Mouse (Mus musculus): ENCODE measurements around the gene Pidd1. TPM values are rescaled to one million over a fixed set of nuclear protein-coding genes. Genes with fewer than 3 reads are reported as not detected.

Gene Pidd1
- total and polyA plus RNA-seq, 3 experiments = 0.37 to 2.0 (median 0.70) TPM

DNA sequence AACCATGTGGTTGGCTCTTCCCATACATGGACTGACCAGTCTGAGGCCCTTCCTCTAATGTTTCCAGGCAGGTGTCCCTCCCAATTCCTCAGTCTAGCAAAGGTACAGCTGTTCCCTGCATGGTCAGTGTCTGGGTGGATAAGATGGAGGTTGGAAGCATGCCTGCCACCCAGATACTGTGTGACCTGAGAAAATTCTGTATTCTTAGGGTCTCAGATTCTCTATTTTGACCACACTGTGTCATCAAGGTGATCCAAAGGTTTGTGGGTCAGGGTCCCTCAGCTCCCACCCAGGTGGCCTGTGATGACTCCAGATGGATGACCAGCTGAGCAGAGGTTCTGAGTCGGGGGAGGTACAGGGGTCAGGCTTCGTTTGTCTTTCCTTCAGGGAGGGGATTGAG is 41.4 kb upstream of the Pidd1 start:
- Histone ChIP-seq H3K79me2 (replicated peaks; ENCODE audit: control insufficient read depth, insufficient read depth, low read length) (0 out of 2 replicates have a peak, but pooled peaks cover 2% of the 10 kb centered on the region), H3K27me3 (ENCODE audit: control insufficient read depth, insufficient read depth, low read length) (no peaks in the 10 kb centered on the region), H3K9ac (ENCODE audit: low read depth, low read length) (no peak overlapping the region), H3K36me3 (ENCODE audit: control insufficient read depth, insufficient read depth, low read length) (no peaks in the 10 kb centered on the region), H3K27ac (no peak overlapping the region), H3K4me3 (no peak overlapping the region), H3K4me1 (ENCODE audit: control insufficient read depth, insufficient read depth, low read length) (peaks cover 19% of the 10 kb centered on the region)
- DNase-seq = no peak
- TF ChIP-seq POLR2A (IDR thresholded peaks at IDR 0.05; ENCODE audit: insufficient read depth, low read depth, low read length) (no peak), CTCF (IDR thresholded peaks at IDR 0.05) (no peak), EP300 (IDR thresholded peaks at IDR 0.05; ENCODE audit: insufficient read depth, low read depth, low read length) (no peak)
- intact Hi-C loops (cut with DNase I) = no loop called here
- WGBS = 88% methylated on average over 2 of the region's 2 CpGs

GRCm38 (mm10) chr7:141484186-141485120 is 40.6 kb upstream of the Pidd1 start:
- no peak overlapping the region for H3K9ac ChIP-seq (ENCODE audit: low read depth, low read length)
- TF ChIP-seq EP300 (IDR thresholded peaks at IDR 0.05; ENCODE audit: insufficient read depth, low read depth, low read length) = no peak
- no peak for TF ChIP-seq CTCF (IDR thresholded peaks at IDR 0.05)
- no peak for TF ChIP-seq POLR2A (IDR thresholded peaks at IDR 0.05; ENCODE audit: insufficient read depth, low read depth, low read length)
- no peak overlapping the region for H3K4me3 ChIP-seq
- no peaks in the 10 kb centered on the region for H3K36me3 ChIP-seq (ENCODE audit: control insufficient read depth, insufficient read depth, low read length)
- no peak overlapping the region for H3K27ac ChIP-seq
- intact Hi-C loops (cut with DNase I) = loop anchor here (5.0 kb wide), 1 partner anchor 128 kb away; no protein-coding TSS in a partner anchor
- H3K4me1 ChIP-seq (ENCODE audit: control insufficient read depth, insufficient read depth, low read length) = peaks cover 19% of the 10 kb centered on the region
- no peak for DNase-seq
- no peaks in the 10 kb centered on the region for H3K27me3 ChIP-seq (ENCODE audit: control insufficient read depth, insufficient read depth, low read length)
- H3K79me2 ChIP-seq (replicated peaks; ENCODE audit: control insufficient read depth, insufficient read depth, low read length) = 0 out of 2 replicates have a peak, but pooled peaks cover 2% of the 10 kb centered on the region
- 54% methylated on average over 5 of the region's 5 CpGs for WGBS

- Histone ChIP-seq H3K4me3 (no peak overlapping the region), H3K4me1 (ENCODE audit: control insufficient read depth, insufficient read depth, low read length) (peaks cover 23% of the 10 kb centered on the region), H3K36me3 (ENCODE audit: control insufficient read depth, insufficient read depth, low read length) (no peaks in the 10 kb centered on the region), H3K27me3 (ENCODE audit: control insufficient read depth, insufficient read depth, low read length) (no peaks in the 10 kb centered on the region), H3K9ac (ENCODE audit: low read depth, low read length) (no peak overlapping the region), H3K79me2 (replicated peaks; ENCODE audit: control insufficient read depth, insufficient read depth, low read length) (0 out of 2 replicates have a peak, but pooled peaks cover 2% of the 10 kb centered on the region), H3K27ac (no peak overlapping the region)
- 83% methylated on average over 6 of the region's 6 CpGs for WGBS
- DNase-seq = no peak
- TF ChIP-seq EP300 (IDR thresholded peaks at IDR 0.05; ENCODE audit: insufficient read depth, low read depth, low read length) (no peak), POLR2A (IDR thresholded peaks at IDR 0.05; ENCODE audit: insufficient read depth, low read depth, low read length) (no peak), CTCF (IDR thresholded peaks at IDR 0.05) (no peak)
- intact Hi-C loops (cut with DNase I) = loop anchor here (5.0 kb wide), 1 partner anchor 129 kb away; no protein-coding TSS in a partner anchor
These were observed 39.4 kb upstream of the Pidd1 start for GRCm38 (mm10) chr7:141483114-141483653.

DNA sequence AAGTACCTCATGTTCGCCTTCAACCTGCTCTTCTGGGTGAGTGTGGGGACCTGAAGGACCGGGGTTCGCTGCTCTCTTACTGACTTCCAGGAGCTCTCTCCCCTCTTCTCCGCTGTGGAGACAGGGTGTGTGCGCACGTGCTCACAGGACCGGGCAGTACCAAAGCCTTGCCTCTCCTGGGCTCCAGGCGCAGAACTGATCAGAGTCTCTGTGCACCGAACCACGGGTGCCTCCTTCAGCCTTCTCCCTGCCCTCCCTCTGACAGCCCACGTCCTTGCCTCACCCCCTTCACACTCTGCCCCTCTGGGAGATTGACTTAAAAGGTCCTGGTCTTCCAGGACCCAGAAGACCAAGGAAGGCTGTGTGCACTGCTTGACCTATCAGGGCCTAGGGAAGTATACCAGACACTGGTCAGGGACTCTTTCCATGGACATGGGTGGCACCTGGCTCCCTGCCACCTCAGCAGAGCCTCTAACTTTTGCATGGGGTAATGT is 38.8 kb upstream of the Pidd1 start:
- DNase-seq = no peak
- peak overlapping the region; percentile 48 for H3K4me3 ChIP-seq
- 42% methylated on average over 11 of the region's 11 CpGs for WGBS
- H3K36me3 ChIP-seq (ENCODE audit: control insufficient read depth, insufficient read depth, low read length) = no peaks in the 10 kb centered on the region
- no peak for TF ChIP-seq CTCF (IDR thresholded peaks at IDR 0.05)
- no peak for TF ChIP-seq POLR2A (IDR thresholded peaks at IDR 0.05; ENCODE audit: insufficient read depth, low read depth, low read length)
- no peak for TF ChIP-seq EP300 (IDR thresholded peaks at IDR 0.05; ENCODE audit: insufficient read depth, low read depth, low read length)
- H3K27ac ChIP-seq = no peak overlapping the region
- peak overlapping the region; percentile 24; the same call in 1 of the 2 replicates for H3K9ac ChIP-seq (ENCODE audit: low read depth, low read length)
- 0 out of 2 replicates have a peak, but pooled peaks cover 2% of the 10 kb centered on the region for H3K79me2 ChIP-seq (replicated peaks; ENCODE audit: control insufficient read depth, insufficient read depth, low read length)
- H3K4me1 ChIP-seq (ENCODE audit: control insufficient read depth, insufficient read depth, low read length) = peaks cover 25% of the 10 kb centered on the region
- intact Hi-C loops (cut with DNase I) = loop anchor here (5.0 kb wide), 1 partner anchor 130 kb away; no protein-coding TSS in a partner anchor
- no peaks in the 10 kb centered on the region for H3K27me3 ChIP-seq (ENCODE audit: control insufficient read depth, insufficient read depth, low read length)

DNA sequence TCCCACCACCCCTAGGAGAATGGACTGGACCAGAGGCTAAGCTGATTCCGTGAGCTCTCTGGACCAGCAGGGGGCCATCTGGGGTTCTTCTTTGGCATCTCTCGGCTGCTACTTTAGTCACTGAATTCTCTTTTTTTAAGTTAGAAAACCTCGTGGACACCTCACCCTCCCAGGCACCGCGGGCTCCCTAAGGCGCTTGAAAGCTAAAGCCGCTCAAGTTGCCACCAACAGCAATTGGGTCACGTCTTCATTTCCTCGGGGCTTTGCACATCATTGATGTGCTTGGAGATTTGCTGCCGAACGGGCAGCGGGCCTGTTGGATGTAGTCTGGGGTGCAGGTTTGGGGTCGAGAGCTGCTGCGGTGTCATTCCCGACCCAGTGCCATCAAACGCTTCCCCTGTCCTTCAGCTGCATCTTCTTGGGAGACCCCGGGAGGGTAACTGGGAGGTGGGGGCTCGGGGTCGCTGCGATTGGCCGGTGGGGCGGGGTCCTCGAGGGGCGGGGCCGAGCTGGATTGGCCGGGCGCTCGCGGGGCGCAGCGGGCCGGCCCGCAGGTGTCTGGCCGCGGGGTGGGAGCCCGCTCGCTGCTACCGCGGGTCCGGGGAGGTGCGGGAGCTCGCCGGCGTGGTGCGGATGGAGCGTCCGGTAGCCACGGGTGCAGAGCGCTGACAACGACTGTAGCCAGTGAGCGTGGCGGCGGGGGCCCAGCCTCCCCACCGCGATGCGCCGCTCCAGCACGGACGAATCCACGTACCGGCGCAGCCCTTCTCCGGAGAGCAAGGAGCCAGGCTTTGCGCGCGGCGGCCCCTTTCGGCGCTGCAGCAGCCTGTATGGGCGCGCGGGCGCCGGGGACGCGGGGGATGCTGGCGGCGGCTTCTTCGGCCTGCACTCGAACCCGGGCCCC is 37.9 kb upstream of the Pidd1 start:
- intact Hi-C loops (cut with DNase I) = loop anchor here (1.0 to 5.0 kb wide), 2 partner anchors 44 to 131 kb away; no protein-coding TSS in a partner anchor
- Histone ChIP-seq H3K9ac (ENCODE audit: low read depth, low read length) (peak overlapping the region; percentile 66), H3K27ac (no peak overlapping the region; the same call in 1 of the 2 replicates), H3K79me2 (replicated peaks; ENCODE audit: control insufficient read depth, insufficient read depth, low read length) (0 out of 2 replicates have a peak, but pooled peaks cover 2% of the 10 kb centered on the region), H3K4me3 (peak overlapping the region; percentile 48), H3K27me3 (ENCODE audit: control insufficient read depth, insufficient read depth, low read length) (no peaks in the 10 kb centered on the region), H3K4me1 (ENCODE audit: control insufficient read depth, insufficient read depth, low read length) (peaks cover 31% of the 10 kb centered on the region), H3K36me3 (ENCODE audit: control insufficient read depth, insufficient read depth, low read length) (no peaks in the 10 kb centered on the region)
- peak; percentile 60 to 67 for DNase-seq
- TF ChIP-seq EP300 (IDR thresholded peaks at IDR 0.05; ENCODE audit: insufficient read depth, low read depth, low read length) = no peak
- no peak for TF ChIP-seq POLR2A (IDR thresholded peaks at IDR 0.05; ENCODE audit: insufficient read depth, low read depth, low read length)
- peak; percentile 69 for TF ChIP-seq CTCF (IDR thresholded peaks at IDR 0.05)
- WGBS = 5% methylated on average over 76 of the region's 81 CpGs

Measured in heart, adult 2 months (tissue).